Mouse (Mus musculus) embryonic stem cell, embryonic (primary cell): ENCODE results near the gene Cyp4f18.
"Not testable (repeated sequence)": the region's sequence is repeated elsewhere in the genome, so short reads cannot be mapped to it uniquely, and the experiment has no call there.

Experiments
- CTCF ChIA-PET, 4 experiments: fragments of 300-600 bp in 2 of 4; fragments of 350-600 bp in 2 of 4; sonication (Branson Sonifier 250); formaldehyde crosslinking; loops; one replicate each; lab custom pipeline; 2022; ENCODE audit warnings: inconsistent platforms in 2 of 4; lab: Charles Lee
- POLR2A ChIA-PET, 4 experiments: fragments of 300-600 bp in 2 of 4; fragments of 350-600 bp in 2 of 4; sonication (Branson Sonifier 250); formaldehyde crosslinking; loops; one replicate each; lab custom pipeline; 2022; ENCODE audit warnings: antibody characterized with exemption in 4 of 4, inconsistent platforms in 1 of 4; lab: Charles Lee

Gene Cyp4f18

DNA sequence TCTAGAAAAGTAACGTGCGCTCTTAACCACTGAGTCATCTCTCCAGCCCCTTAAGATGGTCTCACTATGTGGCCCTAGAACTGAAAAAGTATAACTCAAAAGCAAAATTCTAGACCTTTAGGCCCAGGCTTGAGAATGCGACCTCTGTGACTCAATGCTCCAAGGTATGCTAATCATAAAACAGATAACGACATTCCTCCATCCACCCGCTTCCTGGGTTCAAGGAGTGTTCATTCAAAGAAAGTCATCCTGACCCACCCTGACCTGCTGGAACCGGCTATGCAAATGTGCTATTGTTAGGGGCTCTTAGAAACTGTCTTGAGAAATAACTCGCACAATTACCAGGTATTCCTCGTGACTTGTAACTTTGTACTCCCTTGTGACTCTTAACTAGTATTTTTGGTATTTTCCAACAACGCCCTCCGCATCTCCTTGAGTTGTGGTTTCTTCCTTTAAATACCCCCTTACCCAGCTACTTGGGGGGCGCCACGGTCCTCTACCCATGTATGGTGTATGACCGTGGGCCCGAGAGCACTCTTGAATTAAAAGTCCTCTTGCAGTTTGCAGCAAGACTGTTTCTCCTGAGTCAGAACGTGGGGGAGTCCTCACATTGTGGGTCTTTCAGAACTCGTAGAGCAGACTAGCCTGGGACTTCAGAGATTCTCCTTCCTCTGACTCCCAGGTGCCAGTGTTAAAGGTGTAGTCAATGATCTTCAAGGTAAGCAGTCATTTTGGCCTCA, 56.3 kb downstream of the Cyp4f18 start:
- POLR2A ChIA-PET, result interaction anchor here in 3 of 4 experiments (0.5 to 8.8 kb wide), 38 partner anchors 8 to 472 kb away, joined by 3 to 132 read pairs (median 5); partner anchors contain the start of genes Insl3 (in 1 of the 3), Zfp617 (in 1 of the 3), Zfp709 (in 1 of the 3) and Zfp882 (in 1 of the 3)
- CTCF ChIA-PET, result not testable (repeated sequence)

DNA sequence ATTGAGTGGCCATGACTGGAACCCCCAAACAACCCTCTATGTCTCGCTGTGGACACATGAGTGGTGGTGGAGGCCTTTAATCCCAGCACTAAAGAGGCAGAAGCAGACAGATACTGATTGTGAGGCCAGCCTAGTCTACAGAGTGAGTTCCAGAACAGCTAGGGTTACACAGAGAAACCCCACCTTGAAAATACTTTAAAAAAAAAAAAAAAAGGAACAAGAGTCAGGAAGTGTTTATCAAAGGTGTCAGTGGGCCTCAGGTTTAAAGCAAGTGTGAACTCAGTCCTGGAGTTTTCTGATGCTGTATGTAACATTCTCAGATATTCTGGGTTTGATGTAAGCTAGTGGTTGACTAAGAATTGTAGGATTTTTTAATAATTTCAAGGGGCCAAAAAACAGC, 56.9 kb downstream of the Cyp4f18 start:
- ChIA-PET POLR2A (interaction anchor here (0.6 to 8.8 kb wide), 58 partner anchors 8 to 471 kb away, joined by 3 to 132 read pairs (median 4); partner anchors contain the start of genes Zfp617 (in 2 of the 4), Zfp709 (in 2 of the 4), Zfp882 (in 2 of the 4) and Insl3 (in 1 of the 4)), CTCF (interaction anchor here in 1 of 4 experiments (1.6 kb wide), 1 partner anchor 18 kb away, joined by 5 read pairs; no protein-coding TSS in a partner anchor)

DNA sequence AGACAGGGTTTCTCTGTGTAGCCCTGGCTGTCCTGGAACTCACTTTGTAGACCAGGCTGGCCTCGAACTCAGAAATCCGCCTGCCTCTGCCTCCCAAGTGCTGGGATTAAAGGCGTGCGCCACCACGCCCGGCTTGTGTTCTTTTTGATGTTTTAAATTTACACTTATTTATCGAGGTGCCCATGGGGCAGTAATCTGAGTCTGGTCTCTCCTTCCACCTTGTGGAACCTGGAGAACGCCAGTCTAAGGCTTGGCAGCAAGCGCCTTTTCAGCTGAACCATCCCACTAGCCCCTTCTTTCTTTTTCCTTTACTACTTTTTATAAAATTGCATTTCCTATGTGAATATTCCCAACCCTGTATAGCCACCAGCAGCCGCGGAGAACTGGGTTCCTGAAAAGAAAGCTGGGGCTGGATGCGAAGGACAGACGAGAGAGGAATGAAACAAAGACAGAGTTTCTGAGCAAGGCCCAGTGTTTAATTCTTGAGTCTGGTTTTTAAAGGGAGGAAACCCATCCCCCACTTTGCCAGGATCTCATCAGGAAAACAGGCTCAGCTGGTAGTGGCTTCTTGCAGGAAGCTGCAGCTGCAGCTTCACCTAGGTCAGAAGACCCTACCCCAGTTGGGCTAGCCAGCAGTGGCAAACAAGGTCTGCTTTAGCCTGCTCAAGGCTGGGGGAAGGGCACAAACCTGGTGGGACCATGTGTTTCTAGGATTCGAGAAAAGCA, 57.8 kb downstream of the Cyp4f18 start:
- POLR2A ChIA-PET, result interaction anchor here (0.7 to 8.8 kb wide), 61 partner anchors 8 to 1253 kb away, joined by 3 to 132 read pairs (median 5); partner anchors contain the start of genes Zfp617 (in 3 of the 4), Zfp709 (in 3 of the 4), Zfp882 (in 3 of the 4) and Klf2 (in 2 of the 4)
- CTCF ChIA-PET, result interaction anchor here in 1 of 4 experiments (1.6 kb wide), 1 partner anchor 19 kb away, joined by 5 read pairs; no protein-coding TSS in a partner anchor

GRCm38 (mm10) chr8:71950482-71951221, 58.8 kb downstream of the Cyp4f18 start, which contains the start of gene Zfp961:
Gene Zfp961 (plus strand): TSS chr8:71951038.
- ChIA-PET POLR2A (interaction anchor here (0.7 to 8.8 kb wide), 26 partner anchors 9 to 383 kb away, joined by 3 to 132 read pairs (median 6); partner anchors contain the start of genes Zfp617 (in 2 of the 4), Zfp709 (in 2 of the 4), Zfp882 (in 2 of the 4) and Klf2 (in 1 of the 4)), CTCF (interaction anchor here in 1 of 4 experiments (1.6 kb wide), 1 partner anchor 20 kb away, joined by 5 read pairs; no protein-coding TSS in a partner anchor)

GRCm38 (mm10) chr8:71948624-71949023, 60.8 kb downstream of the Cyp4f18 start:
- ChIA-PET POLR2A (interaction anchor here in 2 of 4 experiments (0.6 to 8.8 kb wide), 4 partner anchors 17 to 31 kb away, joined by 4 to 132 read pairs (median 5); no protein-coding TSS in a partner anchor), CTCF (no interaction called here)

GRCm38 (mm10) chr8:71941776-71942175, 67.7 kb downstream of the Cyp4f18 start:
- POLR2A ChIA-PET, result interaction anchor here in 2 of 4 experiments (0.5 to 6.1 kb wide), 8 partner anchors 10 to 452 kb away, joined by 3 to 53 read pairs (median 4); partner anchors contain the start of genes Zfp961 (in 2 of the 2), Zfp617 (in 1 of the 2) and Zfp882 (in 1 of the 2)
- CTCF ChIA-PET, result no interaction called here

DNA sequence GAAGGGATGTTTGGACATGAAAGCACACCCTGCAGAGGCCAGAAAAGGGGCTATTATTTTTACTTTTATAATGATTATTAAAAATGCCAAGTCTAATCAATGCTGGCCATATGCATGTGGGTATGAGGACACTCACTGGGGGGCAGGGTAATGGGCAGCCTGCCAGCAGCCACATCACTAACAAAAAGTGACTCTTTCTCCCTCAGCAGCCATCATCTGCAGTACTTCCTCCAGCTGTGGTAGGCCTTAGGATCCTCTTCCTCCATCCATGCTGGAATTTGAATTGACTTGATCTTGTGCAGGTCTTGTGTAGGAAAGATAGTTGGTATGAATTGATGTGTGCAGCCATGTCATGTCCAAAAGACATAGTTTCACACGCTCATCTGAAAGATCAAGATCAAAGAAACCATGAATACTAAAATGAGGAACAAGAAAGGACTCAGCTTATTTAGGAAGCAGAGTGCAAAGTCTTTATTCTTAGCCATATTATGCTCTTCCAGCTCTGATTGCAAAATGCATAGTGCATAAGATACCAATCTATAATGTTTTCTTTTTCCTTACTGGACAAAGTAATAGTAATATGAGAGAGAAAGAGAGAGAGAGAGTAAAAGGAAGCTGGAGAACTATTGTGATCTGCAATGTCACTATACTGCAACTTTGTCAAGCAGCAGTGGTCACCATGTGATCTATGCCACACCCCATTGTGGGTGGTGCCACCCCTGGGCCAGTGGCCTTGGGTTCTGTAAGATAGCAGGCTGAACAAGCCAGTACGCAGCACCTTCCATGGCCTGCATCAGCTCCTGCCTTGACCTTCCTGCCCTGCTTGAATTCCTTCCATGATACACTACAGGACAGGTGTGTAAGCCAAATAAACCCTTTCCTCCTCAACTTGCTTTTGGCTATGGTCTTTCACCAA, 68.9 kb downstream of the Cyp4f18 start:
- ChIA-PET POLR2A (interaction anchor here in 3 of 4 experiments (0.6 to 6.1 kb wide), 10 partner anchors 11 to 47 kb away, joined by 3 to 53 read pairs (median 5); partner anchors contain the start of genes Zfp961 (in 2 of the 3), Zfp617 (in 1 of the 3) and Zfp882 (in 1 of the 3)), CTCF (no interaction called here)
